Mouse (Mus musculus): Measurements from ENCODE around the gene Aqp9.
A peak's percentile ranks its signal among the peaks of the same experiment; 100 is the strongest.
"Not testable (repeated sequence)": the region's sequence is repeated elsewhere in the genome, so short reads cannot be mapped to it uniquely, and the experiment has no call there.

Gene Aqp9

GRCm38 (mm10) chr9:71138936-71139335 is 29.5 kb downstream of the Aqp9 start:
- no peak for DNase-seq (ENCODE audit: low spot score)

GRCm38 (mm10) chr9:71137267-71137945 is 31.1 kb downstream of the Aqp9 start:
- no peak for DNase-seq (ENCODE audit: low spot score)

GRCm38 (mm10) chr9:71135073-71135472 is 33.4 kb downstream of the Aqp9 start:
- no peak for DNase-seq (ENCODE audit: low spot score)

GRCm38 (mm10) chr9:71133190-71133589 is 35.3 kb downstream of the Aqp9 start:
- no peak for DNase-seq (ENCODE audit: low spot score)

- DNase-seq (ENCODE audit: low spot score) = no peak
Observed at GRCm38 (mm10) chr9:71131822-71132221, 36.7 kb downstream of the Aqp9 start.

- DNase-seq (ENCODE audit: low spot score) = peak; percentile 28
Observed at GRCm38 (mm10) chr9:71128911-71129310, 39.6 kb downstream of the Aqp9 start.

- no peak for DNase-seq (ENCODE audit: low spot score)
Observed at GRCm38 (mm10) chr9:71126205-71126604, 42.3 kb downstream of the Aqp9 start.

GRCm38 (mm10) chr9:71123095-71123494 is 45.4 kb downstream of the Aqp9 start:
- not testable (repeated sequence) for DNase-seq (ENCODE audit: low spot score)

- DNase-seq (ENCODE audit: low spot score) = no peak
Observed at GRCm38 (mm10) chr9:71120924-71121323, 47.6 kb downstream of the Aqp9 start.

GRCm38 (mm10) chr9:71113166-71113565 is 55.3 kb downstream of the Aqp9 start:
- no peak for DNase-seq (ENCODE audit: low spot score)

- no peak for DNase-seq (ENCODE audit: low spot score)
Observed at GRCm38 (mm10) chr9:71103521-71103920, 65.0 kb downstream of the Aqp9 start.

- no peak for DNase-seq (ENCODE audit: low spot score)
Observed at GRCm38 (mm10) chr9:71094066-71094465, 74.4 kb downstream of the Aqp9 start.

- no peak for DNase-seq (ENCODE audit: low spot score)
Observed at GRCm38 (mm10) chr9:71092038-71092437, 76.4 kb downstream of the Aqp9 start.

- DNase-seq (ENCODE audit: low spot score) = no peak
Observed at GRCm38 (mm10) chr9:71079201-71079600, 89.3 kb downstream of the Aqp9 start.

GRCm38 (mm10) chr9:71077251-71077825 is 91.1 kb downstream of the Aqp9 start:
- no peak for DNase-seq (ENCODE audit: low spot score)

GRCm38 (mm10) chr9:71076201-71076648 is 92.3 kb downstream of the Aqp9 start:
- no peak for DNase-seq (ENCODE audit: low spot score)

GRCm38 (mm10) chr9:71073831-71074230 is 94.7 kb downstream of the Aqp9 start:
- DNase-seq (ENCODE audit: low spot score) = no peak

GRCm38 (mm10) chr9:71073076-71073475 is 95.4 kb downstream of the Aqp9 start:
- DNase-seq (ENCODE audit: low spot score) = no peak

- no peak for DNase-seq (ENCODE audit: low spot score)
Observed at GRCm38 (mm10) chr9:71072502-71072901, 96.0 kb downstream of the Aqp9 start.

- no peak for DNase-seq (ENCODE audit: low spot score)
Observed at GRCm38 (mm10) chr9:71071581-71072330, 96.7 kb downstream of the Aqp9 start.

GRCm38 (mm10) chr9:71070628-71071027 is 97.9 kb downstream of the Aqp9 start:
- no peak for DNase-seq (ENCODE audit: low spot score)

GRCm38 (mm10) chr9:71068866-71069390 is 99.6 kb downstream of the Aqp9 start:
- DNase-seq (ENCODE audit: low spot score) = no peak

GRCm38 (mm10) chr9:71067156-71067555 is 101.3 kb downstream of the Aqp9 start:
- DNase-seq (ENCODE audit: low spot score) = no peak
